ENCODE assay signal across 8 mouse cellular contexts in genomic region chr2:27764937-27765319, GRCm38 (mm10).
DNase-seq lines count a peak whose midpoint lies in the region; ATAC-seq and TF ChIP-seq lines count a peak whose summit lies in the region.

No protein-coding gene starts in this region.

- no peaks in the 10 kb centered on the region for H3K79me2 ChIP-seq in CH12.LX (replicated peaks; ENCODE audit: control insufficient read depth, extremely low read depth, insufficient read depth, poor library complexity, severe bottlenecking)

- no peaks in the 10 kb centered on the region for H3K9me3 ChIP-seq in CH12.LX (replicated peaks; ENCODE audit: low read length)
- no peaks in the 10 kb centered on the region for H3K9me3 ChIP-seq in forebrain, embryonic 12.5 days

- DNase-seq in CH12.LX (ENCODE audit: extremely low read depth) = peak; percentile 78
- peak; percentile 76 for DNase-seq in c-Kit-positive CD71-negative TER-119-negative erythroid progenitor cells, embryonic 14.5 days (ENCODE audit: low read depth)
- peak; percentile 90 to 96 for DNase-seq in heart, postnatal 10 days
- DNase-seq in kidney, postnatal 4 days = peak; percentile 94
- peak; percentile 83 to 84 for DNase-seq in lung, adult 18-20 months
- DNase-seq in testis, postnatal 14 days (ENCODE audit: low spot score) = peak; percentile 73

- no peak overlapping the region for H3K9ac ChIP-seq in CH12.LX (ENCODE audit: insufficient read depth, low read depth)
- no peak overlapping the region for H3K9ac ChIP-seq in forebrain, embryonic 12.5 days

- H3K4me2 ChIP-seq in CH12.LX (ENCODE audit: insufficient read depth, low read depth, poor library complexity, severe bottlenecking) = no peak overlapping the region
- no peak overlapping the region for H3K4me2 ChIP-seq in forebrain, embryonic 12.5 days

- peaks cover 0 to 4% of the 10 kb centered on the region in 2 experiments for H3K36me3 ChIP-seq in CH12.LX (replicated peaks in 1 of 2; ENCODE audit: control insufficient read depth in 1 of 2, insufficient read depth in 1 of 2, low read length in 1 of 2)
- H3K36me3 ChIP-seq in forebrain, embryonic 12.5 days (replicated peaks) = peaks cover 14% of the 10 kb centered on the region

- dilution Hi-C loops in CH12.LX (cut with MboI; ENCODE audit: extremely low pct_ligation_motif_present, extremely low pct_unique_long_range_greater_than_20kb, low sequenced_read_pairs) = no loop called here

- ATAC-seq in forebrain, embryonic 12.5 days (ENCODE audit: low FRiP score) = peak; percentile 79
- ATAC-seq in neutrophil, adult 5-6 weeks (ENCODE audit: extremely low read depth, insufficient number of reproducible peaks, low FRiP score, poor library complexity, severe bottlenecking) = peak; percentile 62

- TF ChIP-seq POLR2A in CH12.LX (IDR thresholded peaks at IDR 0.05; ENCODE audit: low read depth, low read length) = no peak

- TF ChIP-seq CTCF in CH12.LX (conservative IDR thresholded peaks at IDR 0.05 in 1 of 2, IDR thresholded peaks at IDR 0.05 in 1 of 2; ENCODE audit: low read depth in 2 of 2, low read length in 2 of 2) = peak; percentile 54 to 92; a peak in 3 of 4 replicates

- H3K27me3 ChIP-seq in CH12.LX (replicated peaks) = peaks cover 43% of the 10 kb centered on the region
- H3K27me3 ChIP-seq in forebrain, embryonic 12.5 days = peaks cover 9% of the 10 kb centered on the region

- TF ChIP-seq RAD21 in CH12.LX (IDR thresholded peaks at IDR 0.05; ENCODE audit: low read depth, low read length) = peak; percentile 95

- H3K27ac ChIP-seq in CH12.LX (ENCODE audit: insufficient read depth, low read depth) = no peak overlapping the region
- no peak overlapping the region for H3K27ac ChIP-seq in forebrain, embryonic 12.5 days

- intact Hi-C loops in heart, postnatal 10 days (cut with DNase I) = loop anchor here (1.0 to 5.0 kb wide), 2 partner anchors 213 to 478 kb away; no protein-coding TSS in a partner anchor

- in situ Hi-C loops in CH12.LX (cut with MboI; ENCODE audit: low pct_ligation_motif_present, low pct_unique_long_range_greater_than_20kb, low sequenced_read_pairs) = no loop called here

- 27% methylated on average over 3 of the region's 3 CpGs for WGBS in forebrain, embryonic 12.5 days

- TF ChIP-seq EP300 in CH12.LX (IDR thresholded peaks at IDR 0.05; ENCODE audit: low read length) = no peak

- no peak overlapping the region for H3K4me3 ChIP-seq in CH12.LX (replicated peaks in 1 of 3; ENCODE audit: low read depth in 2 of 3, low read length in 2 of 3, poor library complexity in 1 of 3)
- no peak overlapping the region for H3K4me3 ChIP-seq in forebrain, embryonic 12.5 days (replicated peaks)

- H3K4me1 ChIP-seq in CH12.LX (ENCODE audit: control insufficient read depth in 1 of 2, insufficient read depth in 2 of 2) = 0 out of 4 replicates have a peak, but pooled peaks cover 0 to 4% of the 10 kb centered on the region in 2 experiments
- peaks cover 13% of the 10 kb centered on the region for H3K4me1 ChIP-seq in forebrain, embryonic 12.5 days

TF ChIP-seq in CH12.LX, 34 proteins besides CTCF, POLR2A, EP300 and RAD21:
- TF ChIP-seq ZNF384 (IDR thresholded peaks at IDR 0.05; ENCODE audit: low read depth, low read length) (no peak), SMC3 (IDR thresholded peaks at IDR 0.05; ENCODE audit: low read depth, low read length) (peak; percentile 95), ZC3H11A (IDR thresholded peaks at IDR 0.05; ENCODE audit: low read depth, low read length) (peak; percentile 71)
